Mouse (Mus musculus) lung, embryonic 16.5 days (tissue): ENCODE data around the gene Gm3625. TPM values are rescaled to one million over a fixed set of nuclear protein-coding genes. Genes with fewer than 3 reads are reported as not detected.

Source experiments
- ATAC-seq: fragments of 200-750 bp; cut with Nextera tagmentation; 2 replicates; pipeline ENCODE4 v1.8.0; 2017; ENCODE audit warnings: low read depth, mild to moderate bottlenecking, moderate library complexity
- H3K27ac ChIP-seq: fragments of 300-500 bp; sonication (generic); 2 replicates; pipeline ENCODE4 v1.5.1; 2014; ENCODE audit warnings: mild to moderate bottlenecking, control low read depth, low read length
- H3K27me3 ChIP-seq: fragments of 300-500 bp; sonication (generic); 2 replicates; pipeline ENCODE4 v1.6.1; 2014; ENCODE audit warnings: low read depth, low read length, mixed read lengths; ENCODE audit not compliant: control insufficient read depth, insufficient read depth
- H3K36me3 ChIP-seq: fragments of 300-500 bp; sonication (generic); 2 replicates; pipeline ENCODE4 v1.6.1; 2014; ENCODE audit warnings: low read length; ENCODE audit not compliant: control insufficient read depth, insufficient read depth
- H3K4me1 ChIP-seq: fragments of 300-500 bp; sonication (generic); replicated peaks from 2 replicates; pipeline ENCODE4 v1.6.1; 2014; ENCODE audit warnings: low read length, mixed read lengths; ENCODE audit not compliant: control insufficient read depth, insufficient read depth
- H3K4me2 ChIP-seq: fragments of 300-500 bp; sonication (generic); 2 replicates; pipeline ENCODE4 v1.6.1; 2014; ENCODE audit warnings: low read depth, low read length, control low read depth
- H3K4me3 ChIP-seq: fragments of 300-500 bp; sonication (generic); 2 replicates; pipeline ENCODE4 v1.5.1; 2014; ENCODE audit warnings: mild to moderate bottlenecking, low read length, control low read depth
- H3K9ac ChIP-seq: fragments of 300-500 bp; sonication (generic); 2 replicates; pipeline ENCODE4 v1.6.1; 2014; ENCODE audit warnings: low read length, control low read depth
- H3K9me3 ChIP-seq: fragments of 300-500 bp; sonication (generic); 2 replicates; pipeline ENCODE4 v1.6.1; 2016; ENCODE audit warnings: low read length; ENCODE audit not compliant: control insufficient read depth
- WGBS: fragments of 180-500 bp; shearing (Covaris S2); extraction: QIAGEN DNeasy Blood & Tissue Kit; methylation state at CpG from one replicate; pipeline ENCODE4 v1.1.7; 2014; 5-methylcytosine and 5-hydroxymethylcytosine counted together
- polyA plus RNA-seq: library from polyadenylated mRNA; unstranded; fragments of >200 nt; fragmentation: Nextera tagmentation; extraction: Ambion mirVana; gene quantifications from 2 replicates; pipeline ENCODE4 v1.2.1, GENCODE M21; 2015

The Gm3625 gene
- polyA plus RNA-seq: not detected in 2 replicates

- Histone ChIP-seq H3K36me3 (no peaks in the 10 kb centered on the region), H3K9me3 (no peaks in the 10 kb centered on the region), H3K4me2 (peak within 1 kb of the TSS; percentile 92), H3K27me3 (no peaks in the 10 kb centered on the region), H3K4me3 (peak within 1 kb of the TSS; percentile 93), H3K4me1 (peaks cover 7% of the 10 kb centered on the region), H3K27ac (peak within 1 kb of the TSS; percentile 88), H3K9ac (peak within 1 kb of the TSS; percentile 93)
- ATAC-seq: peak; percentile 93
- WGBS: under 1% methylated on average over 42 of the region's 49 CpGs
These were observed at the start of gene Gm3625, which contains the start of gene Itsn2 for GRCm38 (mm10) chr12:4592541-4593165. Gene Gm3625, minus strand, starts transcription at chr12:4592927. Gene Itsn2, plus strand, starts transcription at chr12:4592638.

- 79% methylated on average over 1 of the region's 1 CpGs for WGBS
- H3K4me3 ChIP-seq: no peak overlapping the region
- H3K4me1 ChIP-seq: no peaks in the 10 kb centered on the region
- H3K9me3 ChIP-seq: no peaks in the 10 kb centered on the region
- no peaks in the 10 kb centered on the region for H3K27me3 ChIP-seq
- H3K4me2 ChIP-seq: no peak overlapping the region
- H3K36me3 ChIP-seq: peaks cover 29% of the 10 kb centered on the region
- no peak overlapping the region for H3K9ac ChIP-seq
- no peak for ATAC-seq
- no peak overlapping the region for H3K27ac ChIP-seq
These were observed 48.0 kb upstream of the Gm3625 start for GRCm38 (mm10) chr12:4640737-4641136.

DNA sequence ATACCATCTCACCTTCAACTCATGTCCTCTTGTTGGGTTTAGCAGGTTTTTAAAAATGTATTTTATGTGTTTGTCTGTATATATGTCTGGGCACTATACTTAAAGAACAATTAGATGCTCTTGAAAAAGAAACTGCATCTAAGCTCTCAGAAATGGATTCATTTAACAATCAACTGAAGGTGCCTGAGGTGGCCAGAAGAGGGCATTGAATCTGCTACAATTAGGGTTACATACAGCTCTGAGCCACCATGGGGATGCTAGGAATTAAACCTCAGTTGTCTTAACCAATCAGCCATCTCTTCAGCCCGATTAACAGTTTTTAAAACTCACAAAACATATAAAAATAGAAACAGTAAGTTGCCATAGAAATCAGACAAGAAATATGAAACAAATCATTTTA lies 45.7 kb upstream of the Gm3625 start:
- no peaks in the 10 kb centered on the region for H3K9me3 ChIP-seq
- no peak overlapping the region for H3K4me3 ChIP-seq
- WGBS: 91% methylated on average over 1 of the region's 1 CpGs
- no peak overlapping the region for H3K4me2 ChIP-seq
- no peak overlapping the region for H3K27ac ChIP-seq
- no peak for ATAC-seq
- H3K4me1 ChIP-seq: no peaks in the 10 kb centered on the region
- no peaks in the 10 kb centered on the region for H3K27me3 ChIP-seq
- no peak overlapping the region for H3K9ac ChIP-seq
- H3K36me3 ChIP-seq: peaks cover 35% of the 10 kb centered on the region

- no peak for ATAC-seq
- WGBS: 86% methylated on average over 8 of the region's 8 CpGs
- Histone ChIP-seq H3K27ac (no peak overlapping the region), H3K36me3 (peaks cover 26% of the 10 kb centered on the region), H3K9ac (no peak overlapping the region), H3K4me1 (no peaks in the 10 kb centered on the region), H3K9me3 (no peaks in the 10 kb centered on the region), H3K4me3 (no peak overlapping the region), H3K27me3 (no peaks in the 10 kb centered on the region), H3K4me2 (no peak overlapping the region)
These were observed 40.2 kb upstream of the Gm3625 start for GRCm38 (mm10) chr12:4632957-4633356.

DNA sequence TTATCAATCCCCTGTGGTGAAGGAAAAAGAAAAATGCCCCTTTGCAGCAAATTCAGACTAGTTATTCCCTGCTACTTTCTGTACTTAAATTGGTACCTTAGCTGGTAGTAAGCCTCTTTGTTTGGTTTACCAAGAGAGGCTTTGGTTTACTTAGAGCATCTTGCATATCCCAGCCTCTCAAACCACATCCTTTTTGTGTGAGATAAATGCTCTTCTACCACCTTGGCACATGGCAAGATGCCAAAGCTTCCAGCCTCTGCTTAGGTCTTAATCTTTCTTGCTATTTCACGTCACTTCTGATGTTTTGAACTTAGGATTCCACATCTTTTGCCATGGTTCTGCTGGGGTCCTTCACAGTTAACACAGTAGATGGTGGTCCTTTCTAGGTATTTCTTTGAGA lies 31.5 kb upstream of the Gm3625 start:
- Histone ChIP-seq H3K4me3 (no peak overlapping the region), H3K27ac (no peak overlapping the region), H3K9me3 (no peaks in the 10 kb centered on the region), H3K36me3 (no peaks in the 10 kb centered on the region), H3K9ac (no peak overlapping the region), H3K27me3 (no peaks in the 10 kb centered on the region), H3K4me1 (no peaks in the 10 kb centered on the region), H3K4me2 (no peak overlapping the region)
- no peak for ATAC-seq
- WGBS: 57% methylated on average over 1 of the region's 1 CpGs

GRCm38 (mm10) chr12:4614722-4615121 lies 22.0 kb upstream of the Gm3625 start:
- Histone ChIP-seq H3K27me3 (no peaks in the 10 kb centered on the region), H3K9me3 (no peaks in the 10 kb centered on the region), H3K4me3 (no peak overlapping the region), H3K36me3 (no peaks in the 10 kb centered on the region), H3K27ac (no peak overlapping the region), H3K4me2 (no peak overlapping the region), H3K9ac (no peak overlapping the region), H3K4me1 (no peaks in the 10 kb centered on the region)
- ATAC-seq: no peak
- WGBS: 64% methylated on average over 2 of the region's 2 CpGs

DNA sequence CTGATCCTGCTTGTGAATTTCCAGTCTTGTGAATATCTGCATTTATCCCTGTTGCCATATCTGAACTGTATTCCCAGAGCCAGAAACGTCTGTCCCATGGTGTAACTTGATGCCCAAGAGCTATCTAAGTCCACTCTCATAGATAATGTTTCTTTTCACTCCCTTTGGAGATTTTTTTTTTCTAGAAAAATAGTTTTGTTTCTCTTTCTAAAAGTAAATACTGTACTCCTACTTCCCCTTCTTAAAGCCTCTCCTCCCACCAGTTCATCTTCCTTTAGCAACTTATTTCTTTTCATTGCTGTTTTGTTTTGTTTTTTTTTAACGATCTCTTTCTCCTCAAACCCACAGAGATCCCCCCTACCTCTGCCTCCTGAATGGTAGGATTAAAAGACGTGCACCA lies 13.9 kb upstream of the Gm3625 start:
- no peaks in the 10 kb centered on the region for H3K27me3 ChIP-seq
- WGBS: 48% methylated on average over 3 of the region's 3 CpGs
- no peak overlapping the region for H3K27ac ChIP-seq
- no peak overlapping the region for H3K9ac ChIP-seq
- no peak for ATAC-seq
- no peaks in the 10 kb centered on the region; the same call in 1 of the 2 replicates for H3K4me1 ChIP-seq
- no peaks in the 10 kb centered on the region for H3K36me3 ChIP-seq
- H3K9me3 ChIP-seq: no peaks in the 10 kb centered on the region
- no peak overlapping the region for H3K4me2 ChIP-seq
- H3K4me3 ChIP-seq: no peak overlapping the region

DNA sequence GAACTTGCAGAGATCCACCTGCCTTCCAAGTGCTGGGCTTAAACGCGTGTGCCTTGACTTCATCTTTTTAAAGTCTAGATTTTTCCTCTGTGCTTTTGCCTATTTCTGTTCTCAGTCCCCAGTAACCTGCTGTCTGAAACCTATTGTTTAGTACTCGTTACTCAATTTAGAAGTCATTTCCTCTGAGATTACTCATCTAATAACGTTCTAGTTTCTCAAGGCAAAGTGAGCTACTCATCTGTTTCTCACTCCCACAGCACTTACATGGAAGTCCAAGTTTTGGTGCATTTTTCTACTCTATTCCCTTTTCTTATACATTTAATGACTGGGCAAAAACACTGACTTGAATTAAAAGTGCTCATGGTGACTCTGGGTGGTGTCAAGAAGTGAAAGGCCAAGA lies 7.0 kb upstream of the Gm3625 start:
- H3K27ac ChIP-seq: no peak overlapping the region
- ATAC-seq: no peak
- no peak overlapping the region for H3K9ac ChIP-seq
- no peaks in the 10 kb centered on the region for H3K27me3 ChIP-seq
- no peaks in the 10 kb centered on the region for H3K4me1 ChIP-seq
- H3K36me3 ChIP-seq: no peaks in the 10 kb centered on the region
- WGBS: 70% methylated on average over 4 of the region's 4 CpGs
- H3K4me3 ChIP-seq: no peak overlapping the region
- H3K9me3 ChIP-seq: no peaks in the 10 kb centered on the region
- H3K4me2 ChIP-seq: no peak overlapping the region

- no peak for ATAC-seq
- 55% methylated on average over 8 of the region's 8 CpGs for WGBS
- no peak overlapping the region for H3K9ac ChIP-seq
- H3K27me3 ChIP-seq: no peaks in the 10 kb centered on the region
- H3K9me3 ChIP-seq: no peaks in the 10 kb centered on the region
- H3K27ac ChIP-seq: no peak overlapping the region
- no peak overlapping the region for H3K4me2 ChIP-seq
- H3K36me3 ChIP-seq: no peaks in the 10 kb centered on the region
- H3K4me3 ChIP-seq: no peak overlapping the region
- H3K4me1 ChIP-seq: peaks cover 4% of the 10 kb centered on the region
These were observed 6.1 kb upstream of the Gm3625 start for GRCm38 (mm10) chr12:4598666-4599428.
